Mouse (Mus musculus) testis, adult 2 months (tissue): Measurements from ENCODE around the gene Eid1. TPM values are rescaled to one million over a fixed set of nuclear protein-coding genes. Genes with fewer than 3 reads are reported as not detected.

Source experiments
- H3K27ac ChIP-seq: fragments of 200-500 bp; 2 replicates; pipeline ENCODE4 v1.5.1; 2012; ENCODE audit warnings: low read depth, low read length; ENCODE audit not compliant: control insufficient read depth, insufficient read depth
- H3K27me3 ChIP-seq: fragments of 200-500 bp; 2 replicates; pipeline ENCODE4 v1.6.1; 2012; ENCODE audit warnings: mild to moderate bottlenecking, low read length, moderate library complexity; ENCODE audit not compliant: control insufficient read depth, insufficient read depth
- H3K36me3 ChIP-seq: fragments of 200-500 bp; 2 replicates; pipeline ENCODE4 v1.6.1; 2012; ENCODE audit warnings: mild to moderate bottlenecking, low read length; ENCODE audit not compliant: control insufficient read depth, insufficient read depth
- H3K4me1 ChIP-seq: fragments of 200-500 bp; 2 replicates; pipeline ENCODE4 v1.6.1; 2012; ENCODE audit warnings: low read length; ENCODE audit not compliant: control insufficient read depth, insufficient read depth
- H3K4me3 ChIP-seq: fragments of 200-500 bp; 2 replicates; pipeline ENCODE4 v1.5.1; 2012; ENCODE audit warnings: low read depth, mild to moderate bottlenecking, low read length, moderate library complexity, mixed read lengths; ENCODE audit not compliant: control insufficient read depth
- CTCF ChIP-seq: fragments of 200-500 bp; IDR thresholded peaks from 2 replicates; pipeline ENCODE4 v1.5.1; 2012; ENCODE audit warnings: low read depth, mild to moderate bottlenecking, inconsistent platforms, low read length, moderate library complexity; ENCODE audit not compliant: control insufficient read depth, insufficient read depth, insufficient replicate concordance
- POLR2A ChIP-seq: fragments of 200-500 bp; IDR thresholded peaks from 2 replicates; pipeline ENCODE4 v1.6.1; 2012; ENCODE audit warnings: low read depth, mild to moderate bottlenecking, inconsistent platforms, low read length, moderate library complexity; ENCODE audit not compliant: control insufficient read depth
- polyA plus RNA-seq: library from polyadenylated mRNA; depleted of rRNA; stranded (reverse); fragments of >200 nt; gene quantifications from 2 replicates; pipeline ENCODE4 v1.2.3, GENCODE M21; 2012

Eid1 gene
- polyA plus RNA-seq, 1 experiment, result 5.4 TPM

GRCm38 (mm10) chr2:125694798-125695197 lies 21.9 kb downstream of the Eid1 start:
- TF ChIP-seq POLR2A (no peak), CTCF (no peak)
- no peaks in the 10 kb centered on the region for H3K27me3 ChIP-seq
- H3K27ac ChIP-seq, result no peak overlapping the region
- H3K4me3 ChIP-seq, result no peak overlapping the region
- H3K4me1 ChIP-seq, result no peaks in the 10 kb centered on the region
- no peaks in the 10 kb centered on the region for H3K36me3 ChIP-seq

DNA sequence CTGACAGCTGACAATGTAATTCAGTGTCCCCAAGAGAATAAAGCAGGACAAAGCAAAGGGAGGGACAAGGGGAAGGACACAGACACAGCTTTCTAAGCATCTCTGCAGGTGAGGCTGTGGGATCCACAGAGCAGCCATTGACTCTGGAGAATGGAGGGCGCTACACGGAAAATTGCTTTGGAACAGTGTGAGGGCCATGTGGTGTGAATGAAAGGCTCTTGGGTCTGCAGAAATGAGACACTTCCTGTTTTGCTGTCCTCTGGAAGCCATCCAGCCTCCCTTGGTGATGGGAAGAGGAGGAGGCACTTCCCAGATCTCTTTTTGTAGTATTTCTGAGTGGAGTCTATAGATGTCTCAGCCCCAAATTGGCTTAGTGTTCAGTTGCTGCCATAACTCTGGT lies 23.3 kb downstream of the Eid1 start:
- H3K36me3 ChIP-seq, result no peaks in the 10 kb centered on the region
- no peak overlapping the region for H3K4me3 ChIP-seq
- TF ChIP-seq POLR2A, result no peak
- no peak for TF ChIP-seq CTCF
- H3K27ac ChIP-seq, result no peak overlapping the region
- no peaks in the 10 kb centered on the region for H3K4me1 ChIP-seq
- no peaks in the 10 kb centered on the region for H3K27me3 ChIP-seq

GRCm38 (mm10) chr2:125701606-125702005 lies 28.7 kb downstream of the Eid1 start:
- H3K27me3 ChIP-seq, result no peaks in the 10 kb centered on the region
- H3K36me3 ChIP-seq, result no peaks in the 10 kb centered on the region

GRCm38 (mm10) chr2:125702851-125703250 lies 30.0 kb downstream of the Eid1 start:
- no peak overlapping the region for H3K4me3 ChIP-seq
- H3K36me3 ChIP-seq, result no peaks in the 10 kb centered on the region
- no peaks in the 10 kb centered on the region for H3K27me3 ChIP-seq
- H3K4me1 ChIP-seq, result no peaks in the 10 kb centered on the region
- TF ChIP-seq CTCF, result no peak
- no peak for TF ChIP-seq POLR2A
- H3K27ac ChIP-seq, result no peak overlapping the region

More at GRCm38 (mm10) chr2:125701606-125702005, 28.7 kb downstream of the Eid1 start:
- Histone ChIP-seq H3K27ac (no peak overlapping the region), H3K4me1 (no peaks in the 10 kb centered on the region), H3K4me3 (no peak overlapping the region)
- TF ChIP-seq POLR2A (no peak), CTCF (no peak)

DNA sequence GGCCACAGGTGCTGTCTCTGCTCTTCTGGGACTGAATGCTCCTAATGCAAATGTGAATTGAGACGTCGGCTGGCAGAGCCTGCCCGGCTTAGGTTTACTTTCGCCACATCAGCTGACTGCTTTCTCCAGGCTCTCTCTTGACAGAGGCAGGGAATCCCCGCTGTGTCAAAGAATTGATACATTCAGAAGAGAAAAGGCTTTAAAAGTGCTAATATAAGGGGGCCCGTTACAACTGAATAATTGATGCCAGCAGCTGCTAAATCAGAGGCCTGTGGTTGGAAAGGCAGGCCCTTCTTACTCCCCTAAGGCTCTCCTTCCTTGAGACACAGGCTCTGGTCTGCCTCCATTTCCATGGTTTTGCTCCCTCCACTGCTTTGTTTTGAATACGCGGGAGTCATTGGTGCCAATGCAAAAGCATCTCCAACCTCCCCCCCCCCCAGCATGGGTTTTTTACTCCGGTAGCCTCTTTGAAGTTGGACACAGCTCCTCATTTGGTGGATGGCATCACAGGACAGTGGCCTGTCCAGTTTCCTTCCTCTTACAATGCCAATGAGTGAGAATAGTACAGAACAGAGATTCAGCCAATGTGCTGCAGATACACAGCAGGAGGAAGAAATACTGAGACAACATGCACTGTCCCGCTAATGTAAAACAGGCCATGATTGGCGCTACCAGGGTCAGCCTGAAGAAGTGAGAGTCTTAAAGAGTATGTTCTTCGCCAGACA lies 32.2 kb downstream of the Eid1 start:
- no peaks in the 10 kb centered on the region for H3K36me3 ChIP-seq
- H3K27ac ChIP-seq, result no peak overlapping the region
- no peak overlapping the region for H3K4me3 ChIP-seq
- peaks cover 3% of the 10 kb centered on the region for H3K4me1 ChIP-seq
- TF ChIP-seq CTCF (no peak), POLR2A (no peak)
- H3K27me3 ChIP-seq, result no peaks in the 10 kb centered on the region

- no peaks in the 10 kb centered on the region for H3K27me3 ChIP-seq
- no peak overlapping the region for H3K27ac ChIP-seq
- peaks cover 3% of the 10 kb centered on the region for H3K4me1 ChIP-seq
- no peaks in the 10 kb centered on the region for H3K36me3 ChIP-seq
- no peak for TF ChIP-seq POLR2A
- TF ChIP-seq CTCF, result no peak
- H3K4me3 ChIP-seq, result no peak overlapping the region
Measured at GRCm38 (mm10) chr2:125706510-125706921, 33.6 kb downstream of the Eid1 start.

- no peak overlapping the region for H3K4me3 ChIP-seq
- TF ChIP-seq CTCF (no peak), POLR2A (no peak)
- H3K36me3 ChIP-seq, result no peaks in the 10 kb centered on the region
- H3K27me3 ChIP-seq, result no peaks in the 10 kb centered on the region
- peak overlapping the region; percentile 22 for H3K27ac ChIP-seq
- H3K4me1 ChIP-seq, result no peaks in the 10 kb centered on the region
Measured at GRCm38 (mm10) chr2:125716599-125716998, 43.7 kb downstream of the Eid1 start.

- H3K4me1 ChIP-seq, result peaks cover 11% of the 10 kb centered on the region
- peaks cover 2% of the 10 kb centered on the region; the same call in 1 of the 2 replicates for H3K27me3 ChIP-seq
- TF ChIP-seq CTCF (no peak), POLR2A (no peak)
- H3K36me3 ChIP-seq, result no peaks in the 10 kb centered on the region
- H3K4me3 ChIP-seq, result peak overlapping the region; percentile 48
- H3K27ac ChIP-seq, result peak overlapping the region; percentile 32; the same call in 1 of the 2 replicates
Measured at GRCm38 (mm10) chr2:125723086-125723407, 50.2 kb downstream of the Eid1 start.
